Mouse (Mus musculus): ENCODE measurements at regions not wholly inside any gene's neighbourhood (a gene's known extent, or its start where the extent isn't known, plus 50 kb on each side); places are given as distances from the start of the nearest gene placed in this dataset.

DNA sequence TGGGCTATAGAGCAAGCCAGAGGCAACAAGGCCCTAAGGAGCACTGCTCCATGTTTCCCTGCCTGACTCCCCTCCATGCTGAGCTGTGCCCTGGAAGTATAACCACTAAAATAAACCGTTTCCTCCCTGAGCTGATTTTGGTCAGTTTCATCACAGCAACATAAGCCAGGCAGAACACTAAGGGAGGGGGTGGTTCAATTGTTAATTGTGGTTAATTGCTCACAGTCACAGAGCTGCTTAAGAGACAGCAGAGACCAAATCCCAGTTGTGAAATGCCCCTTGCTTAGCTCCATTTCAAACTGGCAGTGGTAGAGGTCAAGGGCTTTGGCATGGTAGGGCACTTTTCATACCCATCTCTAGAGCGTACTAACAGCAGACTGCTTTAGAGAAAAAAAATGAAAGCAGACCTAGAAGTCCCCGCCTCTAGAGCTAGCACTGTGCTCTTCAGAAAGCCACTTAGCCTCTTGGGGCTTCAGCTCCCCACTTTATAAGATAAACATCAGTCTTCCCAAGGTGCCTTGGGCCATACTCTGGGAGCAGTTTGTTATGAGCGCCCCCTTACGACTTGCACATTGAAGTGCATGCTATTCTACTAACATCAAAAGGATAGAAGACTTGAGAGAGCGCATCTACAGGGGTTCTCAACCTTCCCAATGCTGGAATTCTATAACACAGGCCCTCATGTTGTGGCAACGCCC is 380.3 kb upstream of the Zfp703 start:
- Histone ChIP-seq H3K9me3 (replicated peaks) (no peaks in the 10 kb centered on the region), H3K27ac (no peak overlapping the region), H3K4me3 (replicated peaks) (no peak overlapping the region), H3K9ac (no peak overlapping the region), H3K36me3 (no peaks in the 10 kb centered on the region), H3K4me1 (peaks cover 28% of the 10 kb centered on the region), H3K27me3 (peaks cover 35% of the 10 kb centered on the region), H3K4me2 (no peak overlapping the region)
- no peak for ATAC-seq (replicated peaks; ENCODE audit: low FRiP score)
- WGBS, result 70% methylated on average over 7 of the region's 7 CpGs

DNA sequence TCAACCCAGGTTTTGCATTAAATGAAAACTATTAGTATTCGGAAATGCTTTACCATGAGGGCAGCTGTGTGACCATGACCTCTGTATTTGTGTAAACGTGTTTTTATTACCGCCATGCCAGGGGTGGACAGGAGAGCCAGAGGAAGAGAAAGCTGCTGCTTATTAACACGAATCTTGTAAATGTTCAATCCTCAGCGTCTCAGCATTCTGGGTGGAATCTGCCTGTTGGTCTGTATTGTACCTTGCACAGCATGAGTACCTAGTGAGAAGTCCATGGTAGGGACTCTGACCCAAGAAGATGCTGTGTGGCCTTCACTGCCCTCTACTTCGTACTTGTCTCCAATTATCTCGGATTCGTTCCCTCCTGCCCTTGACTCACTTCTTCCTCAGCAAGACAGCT is 378.6 kb upstream of the Zfp703 start:
- H3K9ac ChIP-seq, result no peak overlapping the region
- H3K27ac ChIP-seq, result no peak overlapping the region
- 84% methylated on average over 8 of the region's 8 CpGs for WGBS
- peaks cover 24% of the 10 kb centered on the region for H3K4me1 ChIP-seq
- H3K4me2 ChIP-seq, result no peak overlapping the region
- H3K4me3 ChIP-seq (replicated peaks), result no peak overlapping the region
- no peaks in the 10 kb centered on the region for H3K9me3 ChIP-seq (replicated peaks)
- H3K36me3 ChIP-seq, result no peaks in the 10 kb centered on the region
- ATAC-seq (replicated peaks; ENCODE audit: low FRiP score), result peak; percentile 54; the same call in 1 of the 2 replicates
- H3K27me3 ChIP-seq, result peaks cover 29% of the 10 kb centered on the region

DNA sequence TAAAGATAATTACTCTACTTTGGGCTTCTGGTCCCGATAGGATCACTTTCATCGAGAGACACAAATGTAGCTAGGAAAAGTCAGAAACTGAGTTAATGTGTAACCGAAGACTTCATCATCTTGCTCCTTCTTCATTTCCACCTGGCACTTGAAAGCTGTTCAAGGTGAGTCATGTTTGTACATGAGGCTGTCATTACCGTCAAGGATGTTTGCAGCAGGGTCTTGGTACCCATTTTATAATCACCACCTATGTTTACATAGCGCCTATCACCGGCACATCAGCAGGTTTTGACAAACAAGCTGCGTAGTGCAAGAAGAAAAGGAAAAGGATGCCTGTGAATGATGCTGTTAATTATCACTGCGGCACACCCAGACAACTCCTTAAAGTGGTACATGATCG is 377.0 kb upstream of the Zfp703 start:
- peaks cover 21% of the 10 kb centered on the region for H3K27me3 ChIP-seq
- H3K27ac ChIP-seq, result no peak overlapping the region
- H3K4me3 ChIP-seq (replicated peaks), result no peak overlapping the region
- H3K4me2 ChIP-seq, result no peak overlapping the region
- H3K9me3 ChIP-seq (replicated peaks), result no peaks in the 10 kb centered on the region
- H3K4me1 ChIP-seq, result peaks cover 10% of the 10 kb centered on the region
- no peak for ATAC-seq (replicated peaks; ENCODE audit: low FRiP score)
- H3K9ac ChIP-seq, result no peak overlapping the region
- 89% methylated on average over 9 of the region's 9 CpGs for WGBS
- H3K36me3 ChIP-seq, result no peaks in the 10 kb centered on the region

DNA sequence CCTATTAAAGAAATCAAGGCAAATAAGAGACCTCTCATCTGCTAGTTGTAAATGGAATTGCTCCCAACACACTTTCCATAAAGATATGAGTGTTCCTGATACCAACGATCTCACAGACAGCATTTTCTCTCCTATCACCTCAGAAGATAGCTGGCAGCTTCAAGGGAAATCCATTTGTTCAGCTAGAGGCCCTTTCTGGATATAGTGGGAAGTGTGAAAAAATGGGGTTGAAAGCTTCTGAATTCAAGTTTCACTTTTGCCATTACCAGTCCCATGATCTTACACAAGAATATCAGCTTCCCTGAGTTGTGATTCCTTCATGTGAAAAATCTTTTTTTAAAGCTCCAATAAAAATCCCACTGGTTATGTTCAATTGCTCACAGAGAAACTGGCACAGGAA is 369.1 kb upstream of the Zfp703 start:
- Histone ChIP-seq H3K36me3 (no peaks in the 10 kb centered on the region), H3K9ac (no peak overlapping the region), H3K4me2 (no peak overlapping the region), H3K27ac (no peak overlapping the region), H3K9me3 (replicated peaks) (0 out of 2 replicates have a peak, but pooled peaks cover 6% of the 10 kb centered on the region), H3K4me3 (replicated peaks) (no peak overlapping the region), H3K4me1 (no peaks in the 10 kb centered on the region), H3K27me3 (no peaks in the 10 kb centered on the region; the same call in 1 of the 2 replicates)
- ATAC-seq (replicated peaks; ENCODE audit: low FRiP score), result no peak
- 88% methylated on average over 1 of the region's 1 CpGs for WGBS

DNA sequence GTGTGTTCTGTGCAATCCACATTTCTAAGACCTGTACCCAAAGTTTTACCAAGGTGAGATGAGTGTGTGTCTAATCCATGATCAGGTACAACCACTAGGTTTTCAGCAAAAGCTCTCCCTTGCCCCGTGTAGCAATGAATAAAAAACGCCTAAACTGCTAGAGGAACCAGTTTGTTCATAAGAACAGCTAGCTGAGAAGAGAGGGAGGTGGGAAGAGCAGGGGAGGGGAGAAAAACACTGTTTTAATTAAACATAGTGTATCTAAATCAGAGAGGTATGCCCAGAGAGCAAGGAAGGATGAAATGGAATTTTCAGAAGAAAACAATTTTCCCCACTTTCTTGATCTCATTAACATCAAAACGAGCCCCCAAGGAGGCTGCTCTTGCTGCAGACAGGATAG is 368.5 kb upstream of the Zfp703 start:
- Histone ChIP-seq H3K4me2 (no peak overlapping the region), H3K36me3 (no peaks in the 10 kb centered on the region), H3K4me3 (replicated peaks) (no peak overlapping the region), H3K4me1 (no peaks in the 10 kb centered on the region), H3K9me3 (replicated peaks) (0 out of 2 replicates have a peak, but pooled peaks cover 6% of the 10 kb centered on the region), H3K27me3 (no peaks in the 10 kb centered on the region; the same call in 1 of the 2 replicates), H3K27ac (no peak overlapping the region), H3K9ac (no peak overlapping the region)
- no peak for ATAC-seq (replicated peaks; ENCODE audit: low FRiP score)
- 41% methylated on average over 3 of the region's 3 CpGs for WGBS

DNA sequence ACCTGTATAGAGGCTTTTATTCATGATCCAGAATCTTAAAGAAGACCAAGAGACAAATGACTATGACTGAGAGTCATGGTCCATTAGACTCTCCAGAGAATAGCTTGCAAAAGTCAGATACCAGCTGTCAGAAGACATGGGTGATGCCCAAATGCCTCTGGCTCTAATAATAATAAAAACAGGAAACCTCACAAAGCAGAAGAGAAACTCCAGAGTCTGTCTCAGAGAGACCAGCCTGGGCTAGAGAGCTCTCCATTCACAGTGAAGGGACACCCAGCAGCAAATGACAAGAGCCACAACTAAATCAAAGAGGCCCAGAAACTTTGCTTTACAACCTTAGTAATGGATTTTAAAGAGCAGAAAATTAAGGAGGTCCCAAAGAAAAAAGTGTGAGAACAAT is 365.0 kb upstream of the Zfp703 start:
- Histone ChIP-seq H3K27me3 (no peaks in the 10 kb centered on the region), H3K9ac (no peak overlapping the region), H3K9me3 (replicated peaks) (0 out of 2 replicates have a peak, but pooled peaks cover 6% of the 10 kb centered on the region), H3K36me3 (no peaks in the 10 kb centered on the region), H3K4me2 (no peak overlapping the region), H3K4me3 (replicated peaks) (no peak overlapping the region), H3K27ac (no peak overlapping the region), H3K4me1 (no peaks in the 10 kb centered on the region)
- no peak for ATAC-seq (replicated peaks; ENCODE audit: low FRiP score)

DNA sequence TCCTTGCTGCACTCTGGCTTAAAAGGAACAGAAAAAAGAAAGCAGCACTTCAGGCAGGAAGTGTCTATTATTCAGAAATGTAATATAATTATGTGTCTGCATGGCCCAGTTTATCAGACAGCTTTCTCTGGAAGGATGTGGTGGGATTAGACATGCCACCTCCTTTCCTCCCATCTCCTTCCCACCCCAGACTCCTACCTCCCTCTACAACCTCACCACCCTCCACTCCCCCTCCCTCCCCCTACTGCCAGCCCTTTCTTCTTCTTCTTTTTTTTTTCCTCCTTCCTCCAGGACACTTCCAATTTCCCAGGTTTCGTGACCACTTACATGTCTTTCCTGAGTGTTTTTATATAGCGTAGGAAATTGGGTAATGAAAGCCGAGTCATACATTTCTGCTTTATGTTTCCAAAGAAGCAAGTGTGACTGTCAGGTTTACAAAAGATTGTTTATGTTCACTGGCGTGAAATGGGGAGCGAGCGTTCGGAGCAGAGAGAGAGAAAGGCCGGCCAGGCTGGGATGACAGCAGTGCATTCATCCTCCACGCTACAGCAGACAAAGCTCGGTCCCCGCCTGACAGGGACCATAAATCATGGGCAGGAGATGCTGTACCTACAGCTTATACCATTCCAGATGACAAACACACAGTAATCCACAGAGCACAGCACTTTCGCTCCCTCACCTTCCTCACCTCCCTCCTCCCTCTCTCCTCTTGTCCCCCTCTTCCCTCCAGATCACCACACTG is 354.6 kb upstream of the Zfp703 start:
- 0 out of 2 replicates have a peak overlapping the region, but pooled peaks have one; percentile 45 for H3K27ac ChIP-seq
- WGBS, result 4% methylated on average over 12 of the region's 12 CpGs

DNA sequence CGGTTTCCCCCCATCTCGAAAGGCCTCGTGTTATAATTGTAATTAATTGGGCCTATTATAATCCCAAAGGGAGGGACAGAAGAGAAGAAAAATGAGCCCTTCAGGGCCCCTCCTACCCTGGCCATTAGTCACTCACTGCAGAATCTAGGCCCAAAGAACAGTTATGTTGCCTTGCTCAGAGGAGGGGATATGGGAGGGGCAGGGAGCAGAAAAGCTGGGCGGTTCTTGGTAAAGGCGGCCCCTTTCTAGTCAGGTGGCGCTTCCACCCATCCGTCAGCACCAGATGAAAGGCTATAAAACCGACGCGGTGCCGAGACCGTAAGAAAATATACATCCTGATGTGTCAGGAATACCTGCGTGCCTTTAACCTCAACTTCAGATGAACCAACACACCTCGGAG is 350.9 kb upstream of the Zfp703 start:
- H3K27me3 ChIP-seq, result peaks cover 41% of the 10 kb centered on the region
- peak overlapping the region; percentile 47 for H3K4me2 ChIP-seq
- H3K9ac ChIP-seq, result no peak overlapping the region
- no peaks in the 10 kb centered on the region for H3K36me3 ChIP-seq
- 10% methylated on average over 14 of the region's 14 CpGs for WGBS
- no peaks in the 10 kb centered on the region for H3K9me3 ChIP-seq (replicated peaks)
- peaks cover 39% of the 10 kb centered on the region for H3K4me1 ChIP-seq
- peak; percentile 79 for ATAC-seq (replicated peaks; ENCODE audit: low FRiP score)
- H3K27ac ChIP-seq, result peak overlapping the region; percentile 62; the same call in 1 of the 2 replicates
- H3K4me3 ChIP-seq (replicated peaks), result peak overlapping the region; percentile 16

More for the DNA sequence above, 354.6 kb upstream of the Zfp703 start:
- peaks cover 25% of the 10 kb centered on the region for H3K27me3 ChIP-seq
- H3K9me3 ChIP-seq (replicated peaks), result no peaks in the 10 kb centered on the region
- no peak for ATAC-seq (replicated peaks; ENCODE audit: low FRiP score)
- no peak overlapping the region for H3K9ac ChIP-seq
- no peaks in the 10 kb centered on the region for H3K36me3 ChIP-seq
- H3K4me3 ChIP-seq (replicated peaks), result peak overlapping the region; percentile 20; the same call in 1 of the 2 replicates
- H3K4me1 ChIP-seq, result peaks cover 36% of the 10 kb centered on the region
- peak overlapping the region; percentile 50 for H3K4me2 ChIP-seq

DNA sequence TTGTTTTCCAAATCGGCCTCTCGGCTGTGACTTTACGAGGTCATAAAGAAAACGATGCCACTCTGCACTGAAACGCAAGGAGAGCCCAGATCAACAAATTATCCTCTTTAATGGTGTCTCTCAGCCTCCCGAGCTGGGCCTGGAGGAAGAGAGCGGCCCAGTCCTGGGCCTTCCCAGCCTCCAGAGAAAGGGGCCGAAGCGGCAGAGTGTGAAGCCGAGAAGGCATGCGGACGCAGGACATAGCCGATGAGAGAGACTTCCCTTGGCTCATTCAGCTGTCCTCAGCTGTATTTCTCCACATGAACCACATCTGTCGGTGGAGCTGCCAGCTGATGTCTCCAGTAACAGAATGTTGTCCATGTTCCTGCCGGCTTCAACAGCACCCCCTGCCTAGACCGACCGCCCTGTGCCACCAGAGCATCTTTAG is 350.5 kb upstream of the Zfp703 start:
- Histone ChIP-seq H3K9me3 (replicated peaks) (no peaks in the 10 kb centered on the region), H3K4me2 (peak overlapping the region; percentile 47), H3K9ac (no peak overlapping the region), H3K4me3 (replicated peaks) (peak overlapping the region; percentile 16), H3K27me3 (peaks cover 42% of the 10 kb centered on the region), H3K4me1 (peaks cover 37% of the 10 kb centered on the region), H3K27ac (peak overlapping the region; percentile 62), H3K36me3 (no peaks in the 10 kb centered on the region)
- 8% methylated on average over 17 of the region's 17 CpGs for WGBS
- peak; percentile 34 for ATAC-seq (replicated peaks; ENCODE audit: low FRiP score)

DNA sequence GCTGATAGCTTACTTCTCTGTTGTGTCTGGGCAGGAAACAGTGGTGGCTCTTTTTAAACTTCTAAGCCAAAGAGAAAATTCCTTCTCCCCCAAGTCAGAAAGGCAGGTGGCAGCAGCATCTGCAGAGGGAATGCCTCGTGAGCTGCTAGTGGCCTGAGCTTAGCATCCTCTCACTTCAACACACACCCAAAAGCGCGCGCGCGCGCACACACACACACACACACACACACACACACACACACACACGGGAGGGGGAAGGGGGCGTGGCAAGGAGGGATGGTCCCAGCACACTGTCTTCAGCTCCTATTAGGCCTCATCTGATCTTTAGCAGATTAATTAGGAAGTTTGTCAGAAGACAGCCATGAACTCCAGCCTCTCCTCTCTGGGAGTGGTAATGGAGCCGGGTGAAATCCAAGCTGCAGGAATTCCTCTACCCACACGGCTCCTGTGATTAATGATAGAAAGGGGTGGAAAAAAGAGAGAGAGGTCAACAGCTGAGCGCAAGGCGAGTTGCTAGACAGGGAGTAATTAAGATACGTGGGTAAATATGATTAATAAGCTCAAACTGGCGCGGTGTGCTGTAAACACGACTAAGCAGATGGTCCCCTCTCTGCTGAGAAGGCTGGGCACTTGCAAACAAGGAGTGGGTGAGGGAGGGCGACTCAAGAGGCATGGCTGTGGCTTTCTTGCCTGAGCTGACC is 349.8 kb upstream of the Zfp703 start:
- Histone ChIP-seq H3K27ac (peak overlapping the region; percentile 62), H3K4me1 (peaks cover 30% of the 10 kb centered on the region), H3K4me2 (peak overlapping the region; percentile 47), H3K9me3 (replicated peaks) (no peaks in the 10 kb centered on the region), H3K36me3 (no peaks in the 10 kb centered on the region), H3K27me3 (peaks cover 48% of the 10 kb centered on the region), H3K4me3 (replicated peaks) (no peak overlapping the region), H3K9ac (no peak overlapping the region)
- WGBS, result 22% methylated on average over 18 of the region's 18 CpGs
- peak; percentile 76 for ATAC-seq (replicated peaks; ENCODE audit: low FRiP score)

DNA sequence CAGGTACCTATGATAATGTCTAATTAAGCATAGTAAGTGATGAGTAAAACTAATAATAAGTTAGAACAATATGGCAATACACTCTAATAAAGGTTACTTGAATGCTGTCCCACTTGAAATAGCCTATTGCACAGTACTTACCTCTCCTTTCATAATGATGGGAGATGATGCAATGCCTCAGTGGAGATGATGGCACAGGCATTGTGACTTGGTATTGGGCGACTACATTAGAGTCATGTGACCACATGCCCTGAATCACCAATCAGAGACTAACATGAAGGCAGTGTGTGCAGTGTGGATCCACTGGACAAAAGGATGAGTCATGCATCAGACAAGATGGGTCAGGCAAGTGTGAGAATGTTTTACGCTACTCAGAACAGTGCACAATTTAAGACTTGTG is 346.6 kb upstream of the Zfp703 start:
- H3K27ac ChIP-seq, result no peak overlapping the region
- H3K4me2 ChIP-seq, result no peak overlapping the region
- H3K9me3 ChIP-seq (replicated peaks), result no peaks in the 10 kb centered on the region
- H3K27me3 ChIP-seq, result peaks cover 37% of the 10 kb centered on the region
- H3K9ac ChIP-seq, result no peak overlapping the region
- no peak for ATAC-seq (replicated peaks; ENCODE audit: low FRiP score)
- H3K36me3 ChIP-seq, result no peaks in the 10 kb centered on the region
- H3K4me1 ChIP-seq, result peaks cover 21% of the 10 kb centered on the region
- WGBS, result 96% methylated on average over 2 of the region's 2 CpGs
- no peak overlapping the region for H3K4me3 ChIP-seq (replicated peaks)

DNA sequence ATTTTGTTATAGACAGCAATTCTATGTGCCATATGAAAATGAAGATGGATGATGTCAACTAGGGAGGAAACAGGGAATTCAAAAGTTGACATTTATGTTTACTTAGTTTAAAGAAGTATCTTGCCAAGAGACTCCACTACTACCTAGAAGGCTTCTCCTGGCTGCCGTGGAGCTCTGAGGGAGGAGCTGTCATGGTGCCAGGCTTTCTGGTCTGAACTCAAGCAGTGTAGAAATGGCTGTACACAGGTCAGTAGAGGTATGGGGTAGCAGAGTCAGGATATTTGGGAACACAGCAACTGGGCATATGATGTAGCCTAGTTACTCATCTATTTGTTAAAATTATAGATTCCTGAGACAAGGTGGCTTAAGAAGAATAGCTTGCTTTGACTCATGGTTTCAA is 341.4 kb upstream of the Zfp703 start:
- Histone ChIP-seq H3K27me3 (peaks cover 16% of the 10 kb centered on the region; the same call in 1 of the 2 replicates), H3K27ac (no peak overlapping the region), H3K9ac (no peak overlapping the region), H3K9me3 (replicated peaks) (no peaks in the 10 kb centered on the region), H3K4me1 (no peaks in the 10 kb centered on the region), H3K4me2 (no peak overlapping the region), H3K36me3 (no peaks in the 10 kb centered on the region), H3K4me3 (replicated peaks) (no peak overlapping the region)
- whole genome bisulfite sequencing, result 53% methylated on average over 1 of the region's 1 CpGs
- ATAC-seq (replicated peaks; ENCODE audit: low FRiP score), result no peak

Measured in kidney, embryonic 15.5 days (tissue).